Comparison of ENCODE assay signal across 11 mouse cellular contexts in genomic region chr2:180726658-180727442, GRCm38 (mm10). TPM values are rescaled to one million over a fixed set of nuclear protein-coding genes. Genes with fewer than 3 reads are reported as not detected.
A peak's percentile ranks its signal among the peaks of the same experiment; 100 is the strongest.
DNase-seq lines count a peak whose midpoint lies in the region; ATAC-seq lines count a peak whose summit lies in the region.
"Had no signal": no experiment of that assay in that cellular context is flagged by ENCODE, and none has a peak within 500 bp of the region (broad histone marks: within the 10 kb centered on the region; RNA-seq: fewer than 3 reads in every experiment).

No protein-coding gene starts in this region.

- H3K4me3 ChIP-seq in midbrain, embryonic 10.5 days, result no peak overlapping the region
- H3K4me3 ChIP-seq: limb, embryonic 12.5 days had no signal

- peak; percentile 58 for ATAC-seq in megakaryocyte progenitor cell, adult 5-6 weeks (replicated peaks; ENCODE audit: poor library complexity)

- H3K9me3 ChIP-seq in midbrain, embryonic 10.5 days (replicated peaks), result no peaks in the 10 kb centered on the region
- H3K9me3 ChIP-seq: limb, embryonic 12.5 days had no signal

- 71% methylated on average over 6 of the region's 6 CpGs for WGBS in midbrain, embryonic 10.5 days

- H3K36me3 ChIP-seq in midbrain, embryonic 10.5 days, result peaks cover 24% of the 10 kb centered on the region

- peak; percentile 49 for DNase-seq in layer of hippocampus, adult 9-11 months
- no peak for DNase-seq in layer of hippocampus, adult 18-20 months (ENCODE audit: low spot score in 2 of 2)
- DNase-seq in induced T-regulatory cell, adult 2 months (ENCODE audit: low read depth), result peak; percentile 85
- peak; percentile 65 for DNase-seq in thymus, postnatal 4 days
- no peak for DNase-seq in gastrocnemius, postnatal 25 days
- no peak for DNase-seq in midbrain, embryonic 10.5 days (ENCODE audit: low spot score)
- DNase-seq in adrenal gland, adult 18-20 months (ENCODE audit: low spot score in 2 of 2), result no peak
- DNase-seq: kidney, postnatal 10 days had no signal

- no peak overlapping the region for H3K27ac ChIP-seq in midbrain, embryonic 10.5 days (replicated peaks)
- H3K27ac ChIP-seq: limb, embryonic 12.5 days had no signal

- no peaks in the 10 kb centered on the region for H3K27me3 ChIP-seq in midbrain, embryonic 10.5 days (ENCODE audit: low read depth, poor library complexity, severe bottlenecking)

- H3K4me1 ChIP-seq in midbrain, embryonic 10.5 days, result peaks cover 8% of the 10 kb centered on the region

RNA-seq across cellular contexts. Expression of gene Slc17a9, which starts 1.8 kb away (rescaled TPM):
- under 1 TPM; 0.27 to 0.48 TPM for total RNA-seq in layer of hippocampus, adult 18-20 months (2021)
- 16.6 and 17.4 TPM in 2 replicates for total RNA-seq in megakaryocyte progenitor cell, adult 5-6 weeks (2015)
- 8.0 and 8.4 TPM in 2 replicates for total RNA-seq in megakaryocyte progenitor cell, adult 5-6 weeks (2017)
- under 1 TPM; 0.20 to 0.48 TPM for total RNA-seq in gastrocnemius, postnatal 25 days (2021)
- polyA plus RNA-seq in midbrain, embryonic 10.5 days (2016; fragmentation: Nextera tagmentation; extraction: Ambion mirVana), result 0.43 and 0.57 TPM in 2 replicates
- 1 to 10 TPM; 1.5 TPM for total RNA-seq in adrenal gland, adult 18-20 months (2021)

RNA-seq across cellular contexts. Expression of gene Gid8, which starts 16.9 kb away (rescaled TPM):
- 10 to 100 TPM; 58.6 to 61.5 TPM for total RNA-seq in layer of hippocampus, adult 18-20 months (2021)
- total RNA-seq in megakaryocyte progenitor cell, adult 5-6 weeks (2015), result 59.6 and 70.9 TPM in 2 replicates
- 55.9 and 73.9 TPM in 2 replicates for total RNA-seq in megakaryocyte progenitor cell, adult 5-6 weeks (2017)
- total RNA-seq in gastrocnemius, postnatal 25 days (2021), result 10 to 100 TPM; 31.8 to 34.4 TPM
- 50.2 TPM in 2 replicates for polyA plus RNA-seq in midbrain, embryonic 10.5 days (2016; fragmentation: Nextera tagmentation; extraction: Ambion mirVana)
- total RNA-seq in adrenal gland, adult 18-20 months (2021), result 10 to 100 TPM; 50.0 to 60.2 TPM

RNA-seq across cellular contexts. Expression of gene Dido1, which starts 17.1 kb away (rescaled TPM):
- total RNA-seq in layer of hippocampus, adult 18-20 months (2021), result 10 to 100 TPM; 53.2 to 54.6 TPM
- 33.0 and 37.4 TPM in 2 replicates for total RNA-seq in megakaryocyte progenitor cell, adult 5-6 weeks (2015)
- 42.9 and 56.0 TPM in 2 replicates for total RNA-seq in megakaryocyte progenitor cell, adult 5-6 weeks (2017)
- 10 to 100 TPM; 14.6 to 16.2 TPM for total RNA-seq in gastrocnemius, postnatal 25 days (2021)
- polyA plus RNA-seq in midbrain, embryonic 10.5 days (2016; fragmentation: Nextera tagmentation; extraction: Ambion mirVana), result 30.9 and 34.6 TPM in 2 replicates
- 10 to 100 TPM; 36.7 to 38.3 TPM for total RNA-seq in adrenal gland, adult 18-20 months (2021)

RNA-seq across cellular contexts. Expression of gene Bhlhe23, which starts 49.9 kb away (rescaled TPM):
- total RNA-seq in layer of hippocampus, adult 18-20 months (2021), result not detected
- not detected in 2 replicates for total RNA-seq in megakaryocyte progenitor cell, adult 5-6 weeks (2015)
- total RNA-seq in megakaryocyte progenitor cell, adult 5-6 weeks (2017), result not detected in 2 replicates
- not detected for total RNA-seq in gastrocnemius, postnatal 25 days (2021)
- polyA plus RNA-seq in midbrain, embryonic 10.5 days (2016; fragmentation: Nextera tagmentation; extraction: Ambion mirVana), result 10.8 and 12.0 TPM in 2 replicates
- not detected for total RNA-seq in adrenal gland, adult 18-20 months (2021)
- total RNA-seq: gastrocnemius, adult 8-10 months had no signal
- polyA plus RNA-seq: limb, embryonic 12.5 days had no signal

Comparison
In these comparisons a context has a peak if more than half of its experiments do, and no peak if none do; other contexts are left out.
1. DNase-seq: peak in layer of hippocampus, adult 9-11 months (single experiment), induced T-regulatory cell, adult 2 months (single experiment) and thymus, postnatal 4 days (single experiment); none in layer of hippocampus, adult 18-20 months (0 of 2), gastrocnemius, postnatal 25 days (single experiment), midbrain, embryonic 10.5 days (single experiment) and adrenal gland, adult 18-20 months (0 of 2).